Mouse (Mus musculus) stomach, postnatal 0 days (tissue): ENCODE results near the gene Lsamp. TPM values are rescaled to one million over a fixed set of nuclear protein-coding genes. Genes with fewer than 3 reads are reported as not detected.

Source experiments
- ATAC-seq: fragments of 200-750 bp; cut with Nextera tagmentation; 2 replicates; pipeline ENCODE4 v1.8.0; 2017; ENCODE audit not compliant: low FRiP score, low TSS enrichment
- DNase-seq: peaks from one replicate; pipeline ENCODE4 v3.0.0-alpha.2; 2016; ENCODE audit warnings: low spot score
- H3K27ac ChIP-seq: fragments of 300-500 bp; sonication (generic); replicated peaks from 2 replicates; pipeline ENCODE4 v1.5.1; 2014; ENCODE audit warnings: mild to moderate bottlenecking, control low read depth
- H3K27me3 ChIP-seq: fragments of 300-500 bp; sonication (generic); 2 replicates; pipeline ENCODE4 v1.6.1; 2014; ENCODE audit warnings: low read length; ENCODE audit not compliant: control insufficient read depth, insufficient read depth
- H3K36me3 ChIP-seq: fragments of 300-500 bp; sonication (generic); 2 replicates; pipeline ENCODE4 v1.6.1; 2014; ENCODE audit warnings: low read length, mixed read lengths; ENCODE audit not compliant: control insufficient read depth, insufficient read depth
- H3K4me1 ChIP-seq: fragments of 300-500 bp; sonication (generic); replicated peaks from 2 replicates; pipeline ENCODE4 v1.6.1; 2014; ENCODE audit warnings: antibody characterized with exemption; ENCODE audit not compliant: control insufficient read depth, insufficient read depth
- H3K4me2 ChIP-seq: fragments of 300-500 bp; sonication (generic); replicated peaks from 2 replicates; pipeline ENCODE4 v1.6.1; 2014; ENCODE audit warnings: low read depth, mild to moderate bottlenecking, control low read depth, moderate library complexity
- H3K4me3 ChIP-seq: fragments of 300-500 bp; sonication (generic); 2 replicates; pipeline ENCODE4 v1.5.1; 2014; ENCODE audit warnings: low read depth, low read length, control low read depth
- H3K9ac ChIP-seq: fragments of 300-500 bp; sonication (generic); 2 replicates; pipeline ENCODE4 v1.6.1; 2014; ENCODE audit warnings: mild to moderate bottlenecking, low read length, control low read depth, mixed read lengths
- H3K9me3 ChIP-seq: fragments of 300-500 bp; sonication (generic); 2 replicates; pipeline ENCODE4 v1.6.1; 2016; ENCODE audit warnings: low read length; ENCODE audit not compliant: control insufficient read depth
- CTCF ChIP-seq: IDR thresholded peaks from 2 replicates; pipeline ENCODE4 v1.5.1; 2016; ENCODE audit warnings: antibody characterized with exemption, low read depth, mild to moderate bottlenecking, moderate library complexity
- EP300 ChIP-seq: optimal IDR thresholded peaks from 2 replicates; pipeline ENCODE3; 2016; ENCODE audit warnings: antibody characterized with exemption
- WGBS: fragments of 180-500 bp; shearing (Covaris S2); extraction: QIAGEN DNeasy Blood & Tissue Kit; methylation state at CpG from one replicate; pipeline ENCODE4 v1.1.7; 2014; 5-methylcytosine and 5-hydroxymethylcytosine counted together
- polyA plus RNA-seq: library from polyadenylated mRNA; unstranded; fragments of >200 nt; fragmentation: Nextera tagmentation; extraction: Ambion mirVana; gene quantifications from 2 replicates; pipeline ENCODE4 v1.2.1, GENCODE M21; 2015

The Lsamp gene
- polyA plus RNA-seq, 1 experiment from 2014 or later: 2.8 TPM

- Histone ChIP-seq H3K4me1 (no peaks in the 10 kb centered on the region), H3K4me3 (no peak overlapping the region), H3K27ac (no peak overlapping the region), H3K9me3 (no peaks in the 10 kb centered on the region), H3K27me3 (no peaks in the 10 kb centered on the region), H3K9ac (no peak overlapping the region), H3K4me2 (no peak overlapping the region), H3K36me3 (no peaks in the 10 kb centered on the region)
- DNase-seq: no peak
- WGBS: 44% methylated on average over 4 of the region's 4 CpGs
- ATAC-seq: no peak
- no peak for TF ChIP-seq EP300
- no peak for TF ChIP-seq CTCF
These were observed 913.7 kb downstream of the Lsamp start for GRCm38 (mm10) chr16:40897768-40898327.

GRCm38 (mm10) chr16:40907892-40908291, 923.7 kb downstream of the Lsamp start:
- no peaks in the 10 kb centered on the region for H3K9me3 ChIP-seq
- no peaks in the 10 kb centered on the region for H3K27me3 ChIP-seq
- H3K27ac ChIP-seq: no peak overlapping the region
- no peaks in the 10 kb centered on the region for H3K4me1 ChIP-seq
- 62% methylated on average over 1 of the region's 1 CpGs for WGBS
- no peak overlapping the region for H3K4me2 ChIP-seq
- DNase-seq (no peak), ATAC-seq (no peak)
- no peaks in the 10 kb centered on the region for H3K36me3 ChIP-seq
- H3K9ac ChIP-seq: no peak overlapping the region
- TF ChIP-seq EP300 (no peak), CTCF (no peak)
- H3K4me3 ChIP-seq: no peak overlapping the region

- no peak overlapping the region for H3K4me3 ChIP-seq
- no peaks in the 10 kb centered on the region for H3K4me1 ChIP-seq
- H3K9ac ChIP-seq: no peak overlapping the region
- no peak for TF ChIP-seq CTCF
- TF ChIP-seq EP300: no peak
- no peak for ATAC-seq
- 71% methylated on average over 2 of the region's 2 CpGs for WGBS
- no peaks in the 10 kb centered on the region for H3K9me3 ChIP-seq
- H3K36me3 ChIP-seq: no peaks in the 10 kb centered on the region
- no peak overlapping the region for H3K4me2 ChIP-seq
- DNase-seq: no peak
- H3K27ac ChIP-seq: no peak overlapping the region
- no peaks in the 10 kb centered on the region for H3K27me3 ChIP-seq
These were observed 930.0 kb downstream of the Lsamp start for GRCm38 (mm10) chr16:40914141-40914540.

GRCm38 (mm10) chr16:40930596-40930995, 946.4 kb downstream of the Lsamp start:
- no peak for TF ChIP-seq CTCF
- no peak for TF ChIP-seq EP300
- no peak for ATAC-seq
- WGBS: 54% methylated on average over 4 of the region's 4 CpGs

GRCm38 (mm10) chr16:40942266-40942665, 958.1 kb downstream of the Lsamp start:
- TF ChIP-seq EP300: no peak
- no peak for TF ChIP-seq CTCF
- H3K4me1 ChIP-seq: no peaks in the 10 kb centered on the region
- H3K9me3 ChIP-seq: no peaks in the 10 kb centered on the region
- H3K36me3 ChIP-seq: no peaks in the 10 kb centered on the region
- DNase-seq: no peak
- H3K27me3 ChIP-seq: no peaks in the 10 kb centered on the region
- no peak overlapping the region for H3K9ac ChIP-seq
- no peak overlapping the region for H3K4me3 ChIP-seq
- H3K27ac ChIP-seq: no peak overlapping the region
- ATAC-seq: no peak
- 74% methylated on average over 3 of the region's 3 CpGs for WGBS
- no peak overlapping the region for H3K4me2 ChIP-seq

More at GRCm38 (mm10) chr16:40930596-40930995, 946.4 kb downstream of the Lsamp start:
- Histone ChIP-seq H3K27me3 (no peaks in the 10 kb centered on the region), H3K4me1 (no peaks in the 10 kb centered on the region), H3K36me3 (no peaks in the 10 kb centered on the region), H3K9me3 (no peaks in the 10 kb centered on the region), H3K4me2 (no peak overlapping the region), H3K4me3 (no peak overlapping the region), H3K27ac (no peak overlapping the region), H3K9ac (no peak overlapping the region)
- no peak for DNase-seq

GRCm38 (mm10) chr16:40945834-40946233, 961.7 kb downstream of the Lsamp start:
- H3K4me3 ChIP-seq: no peak overlapping the region
- no peak overlapping the region for H3K4me2 ChIP-seq
- H3K4me1 ChIP-seq: no peaks in the 10 kb centered on the region
- 15% methylated on average over 1 of the region's 1 CpGs for WGBS
- H3K36me3 ChIP-seq: no peaks in the 10 kb centered on the region
- TF ChIP-seq CTCF: no peak
- TF ChIP-seq EP300: no peak
- ATAC-seq (no peak), DNase-seq (no peak)
- H3K9ac ChIP-seq: no peak overlapping the region
- H3K27me3 ChIP-seq: no peaks in the 10 kb centered on the region
- H3K27ac ChIP-seq: no peak overlapping the region
- no peaks in the 10 kb centered on the region for H3K9me3 ChIP-seq
